Mouse (Mus musculus) gastrocnemius, adult 8-10 months (tissue): ENCODE results near the gene Ccl3. TPM values are rescaled to one million over a fixed set of nuclear protein-coding genes. Genes with fewer than 3 reads are reported as not detected.

Experiments
- DNase-seq, 2 experiments: peaks; one replicate each; pipeline ENCODE4 v3.0.0; 2022; ENCODE audit warnings: low spot score in 2 of 2
- total RNA-seq, 4 experiments: library from RNA; stranded (reverse); gene quantifications; 2 replicates each; pipeline ENCODE4 v1.2.4; 2022

Ccl3 gene
- total RNA-seq, 4 experiments from 2014 or later = not detected

- DNase-seq = no peak
Measured at GRCm38 (mm10) chr11:83623586-83623985, 25.6 kb downstream of the Ccl3 start.

- no peak for DNase-seq
Measured at GRCm38 (mm10) chr11:83619037-83619436, 30.1 kb downstream of the Ccl3 start.

- DNase-seq = no peak
Measured at GRCm38 (mm10) chr11:83618238-83618637, 30.9 kb downstream of the Ccl3 start.

- no peak for DNase-seq
Measured at GRCm38 (mm10) chr11:83616586-83616985, 32.6 kb downstream of the Ccl3 start.

- DNase-seq = no peak
Measured at GRCm38 (mm10) chr11:83610900-83611299, 38.3 kb downstream of the Ccl3 start.

GRCm38 (mm10) chr11:83606396-83606795, 42.8 kb downstream of the Ccl3 start:
- no peak for DNase-seq

GRCm38 (mm10) chr11:83605535-83605934, 43.6 kb downstream of the Ccl3 start:
- DNase-seq = no peak

GRCm38 (mm10) chr11:83604698-83605097, 44.5 kb downstream of the Ccl3 start:
- DNase-seq = no peak

GRCm38 (mm10) chr11:83603399-83603798, 45.8 kb downstream of the Ccl3 start:
- DNase-seq = no peak

GRCm38 (mm10) chr11:83600576-83600975, 48.6 kb downstream of the Ccl3 start:
- no peak for DNase-seq

- DNase-seq = no peak
Measured at GRCm38 (mm10) chr11:83598991-83599390, 50.2 kb downstream of the Ccl3 start.

GRCm38 (mm10) chr11:83598207-83598837, 50.8 kb downstream of the Ccl3 start:
- no peak for DNase-seq

Other genes starting within 250 kb of the Ccl3 start
- gene Rasl10b, start 240.2 kb downstream of the Ccl3 start, total RNA-seq = under 1 TPM; 0.19 to 0.63 (median 0.49) TPM
- gene Gas2l2, start 219.9 kb downstream of the Ccl3 start, total RNA-seq = not detected
- not detected for gene 1700020L24Rik, start 211.7 kb downstream of the Ccl3 start, total RNA-seq
- 1 to 10 TPM; 1.7 to 2.6 (median 2.1) TPM for gene Mmp28, start 186.3 kb downstream of the Ccl3 start, total RNA-seq
- 10 to 100 TPM; 17.5 to 28.4 (median 22.8) TPM for gene Taf15, start 176.3 kb downstream of the Ccl3 start, total RNA-seq
- not detected for gene Heatr9, start 127.2 kb downstream of the Ccl3 start, total RNA-seq
- not detected for gene Ccl5, start 118.8 kb downstream of the Ccl3 start, total RNA-seq
- 1 to 10 TPM in 3 of 4 experiments, under 1 TPM in 1; 0.07 to 2.7 (median 1.4) TPM for gene Ccl9, start 70.7 kb downstream of the Ccl3 start, total RNA-seq
- 1 to 10 TPM in 3 of 4 experiments, under 1 TPM in 1; 0.73 to 4.7 (median 2.2) TPM for gene Ccl6, start 56.3 kb downstream of the Ccl3 start, total RNA-seq
- gene Rpl9-ps1, start 3.7 kb downstream of the Ccl3 start, total RNA-seq = not detected
- not detected for gene Ccl4, start 13.2 kb upstream of the Ccl3 start, total RNA-seq
- 1 to 10 TPM in 1 of 4 experiments, not detected in 3; 1.2 TPM for gene Wfdc17, start 54.6 kb upstream of the Ccl3 start, total RNA-seq
- not detected for gene Wfdc18, start 59.7 kb upstream of the Ccl3 start, total RNA-seq
- gene Wfdc21, start 97.6 kb upstream of the Ccl3 start, total RNA-seq = under 1 TPM in 1 of 4 experiments, not detected in 3; 0.79 TPM
- gene Heatr6, start 104.3 kb upstream of the Ccl3 start, total RNA-seq = 1 to 10 TPM; 8.2 to 9.1 (median 8.6) TPM
- gene Hnf1b, start 200.7 kb upstream of the Ccl3 start, total RNA-seq = not detected